Mouse (Mus musculus): ENCODE measurements at regions not wholly inside any gene's neighbourhood (a gene's known extent, or its start where the extent isn't known, plus 50 kb on each side); places are given as distances from the start of the nearest gene placed in this dataset.

DNA sequence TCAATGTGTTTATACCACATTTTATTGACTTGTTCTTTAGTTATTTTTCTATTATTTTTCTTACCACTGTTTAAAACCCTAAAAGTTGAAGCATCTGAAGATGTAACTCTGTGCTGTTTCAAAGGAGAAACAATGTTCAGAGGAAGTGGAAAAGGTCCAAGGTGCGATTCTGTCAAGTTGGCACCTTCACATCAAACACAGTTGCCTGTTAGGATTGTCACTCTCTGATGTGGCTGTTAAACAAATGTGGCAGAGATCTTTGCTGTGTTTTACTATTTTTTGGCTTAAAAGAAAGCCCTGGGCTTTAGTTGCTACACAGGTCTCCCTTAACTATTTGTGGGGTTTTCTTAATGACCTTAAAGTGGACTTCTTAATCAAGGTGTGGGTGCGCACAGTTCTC is 190.2 kb upstream of the Cxcr4 start:
- H3K9me3 ChIP-seq: no peaks in the 10 kb centered on the region
- WGBS: 84% methylated on average over 2 of the region's 2 CpGs
- DNase-seq (ENCODE audit: low spot score): no peak
- no peak overlapping the region for H3K27ac ChIP-seq
- H3K4me3 ChIP-seq: no peak overlapping the region
- H3K4me1 ChIP-seq: no peaks in the 10 kb centered on the region
- H3K27me3 ChIP-seq (ENCODE audit: insufficient read depth, poor library complexity, severe bottlenecking): no peaks in the 10 kb centered on the region
- H3K36me3 ChIP-seq: no peaks in the 10 kb centered on the region

DNA sequence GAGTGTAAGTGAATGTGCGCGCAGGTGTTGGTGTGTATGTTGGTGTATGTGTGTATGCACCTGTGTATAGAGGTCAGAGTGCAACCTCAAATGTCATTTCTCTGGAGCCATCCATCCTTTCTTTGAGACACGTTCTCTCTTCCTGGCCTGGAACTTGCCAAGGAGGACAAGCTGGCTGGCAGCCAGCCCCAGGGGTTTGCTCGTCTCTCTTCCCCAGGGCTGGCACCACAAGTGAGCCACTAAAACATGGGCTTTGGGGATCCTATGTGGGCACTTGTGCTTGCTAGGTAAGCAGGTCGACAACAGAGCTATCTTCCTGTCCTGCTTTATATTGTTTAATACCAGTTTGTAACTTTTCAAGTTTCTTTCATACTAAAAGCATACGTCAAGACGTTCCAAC is 189.8 kb upstream of the Cxcr4 start:
- WGBS: 77% methylated on average over 7 of the region's 7 CpGs
- DNase-seq (ENCODE audit: low spot score): no peak
- no peak overlapping the region for H3K4me3 ChIP-seq

DNA sequence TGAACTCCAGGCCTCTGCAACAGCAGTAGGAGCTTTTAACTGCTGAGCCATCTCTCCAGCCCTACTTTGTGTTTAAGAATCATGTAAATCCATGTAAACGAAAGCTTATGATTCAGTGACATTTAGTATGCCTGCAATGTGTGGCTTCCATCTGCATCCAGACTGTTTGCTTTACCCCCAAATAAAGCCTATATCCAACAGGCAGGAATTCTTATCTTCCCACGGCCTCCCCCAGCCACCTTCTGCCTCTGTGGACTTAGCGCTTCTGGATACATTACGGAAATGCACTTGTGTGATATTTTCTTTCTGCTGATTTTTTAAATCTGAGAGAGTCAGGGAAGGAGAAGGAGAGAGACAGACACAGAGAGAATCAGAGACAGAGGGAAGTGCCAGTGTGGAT is 189.2 kb upstream of the Cxcr4 start:
- Histone ChIP-seq H3K27me3 (ENCODE audit: insufficient read depth, poor library complexity, severe bottlenecking) (no peaks in the 10 kb centered on the region), H3K27ac (no peak overlapping the region), H3K4me3 (no peak overlapping the region), H3K4me1 (no peaks in the 10 kb centered on the region), H3K36me3 (no peaks in the 10 kb centered on the region), H3K9me3 (no peaks in the 10 kb centered on the region)
- WGBS: 83% methylated on average over 4 of the region's 4 CpGs
- no peak for DNase-seq (ENCODE audit: low spot score)

More for the DNA sequence above, 189.8 kb upstream of the Cxcr4 start:
- no peaks in the 10 kb centered on the region for H3K9me3 ChIP-seq
- no peaks in the 10 kb centered on the region for H3K36me3 ChIP-seq
- no peaks in the 10 kb centered on the region for H3K27me3 ChIP-seq (ENCODE audit: insufficient read depth, poor library complexity, severe bottlenecking)
- H3K4me1 ChIP-seq: no peaks in the 10 kb centered on the region
- no peak overlapping the region for H3K27ac ChIP-seq

DNA sequence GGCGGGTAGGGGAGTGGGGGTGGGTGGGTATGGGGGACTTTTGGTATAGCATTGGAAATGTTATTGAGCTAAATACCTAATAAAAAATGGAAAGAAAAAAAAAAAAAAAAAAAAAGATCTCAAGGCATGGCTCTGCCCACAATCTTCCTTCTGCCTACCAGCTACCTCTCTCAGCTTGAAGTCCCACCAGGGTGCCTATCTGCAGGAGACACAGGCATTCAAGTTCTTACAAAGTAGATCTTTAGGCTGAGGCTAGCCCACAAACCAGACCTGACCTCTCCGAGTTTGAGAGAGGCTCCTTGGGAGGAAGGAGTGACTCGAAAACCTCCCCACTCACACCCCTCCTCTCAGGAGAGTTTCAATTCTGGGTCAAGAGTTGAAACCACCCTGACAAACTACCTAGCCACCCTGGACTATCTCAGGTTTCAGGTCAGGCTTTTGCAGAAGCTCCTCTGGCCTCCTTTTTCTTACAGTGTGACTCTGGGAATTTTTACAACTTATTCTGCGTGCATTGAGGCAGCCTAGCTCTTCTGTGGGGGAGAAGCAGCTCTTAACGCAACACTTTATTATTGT is 187.6 kb upstream of the Cxcr4 start:
- WGBS: 86% methylated on average over 4 of the region's 5 CpGs

DNA sequence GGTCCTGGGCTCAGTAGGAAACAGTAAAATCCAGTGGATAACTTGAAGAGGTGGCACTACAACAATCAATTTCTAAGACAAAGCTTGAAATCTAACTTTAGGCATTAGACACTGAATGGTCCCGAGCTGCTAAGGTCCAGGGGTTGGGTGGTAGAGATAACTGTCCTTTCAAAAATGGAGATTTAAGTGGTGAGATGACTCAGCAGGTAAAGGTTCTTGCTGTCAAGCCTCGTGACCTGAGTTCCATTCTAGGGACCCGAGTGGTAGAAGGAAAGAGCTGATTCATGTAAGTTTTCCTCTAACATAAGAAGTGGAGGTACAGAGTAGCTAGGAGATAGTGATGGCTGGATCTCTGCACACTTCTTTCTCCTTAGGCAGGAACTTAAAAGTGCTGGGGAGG is 180.3 kb upstream of the Cxcr4 start:
- 70% methylated on average over 3 of the region's 3 CpGs for WGBS
- Histone ChIP-seq H3K27me3 (ENCODE audit: insufficient read depth, poor library complexity, severe bottlenecking) (no peaks in the 10 kb centered on the region), H3K36me3 (no peaks in the 10 kb centered on the region), H3K9me3 (no peaks in the 10 kb centered on the region), H3K4me1 (no peaks in the 10 kb centered on the region), H3K27ac (no peak overlapping the region), H3K4me3 (no peak overlapping the region)
- DNase-seq (ENCODE audit: low spot score): no peak

More for the DNA sequence above, 187.6 kb upstream of the Cxcr4 start:
- Histone ChIP-seq H3K9me3 (no peaks in the 10 kb centered on the region), H3K4me1 (no peaks in the 10 kb centered on the region), H3K27ac (no peak overlapping the region), H3K36me3 (no peaks in the 10 kb centered on the region), H3K27me3 (ENCODE audit: insufficient read depth, poor library complexity, severe bottlenecking) (no peaks in the 10 kb centered on the region), H3K4me3 (no peak overlapping the region)
- DNase-seq (ENCODE audit: low spot score): no peak

DNA sequence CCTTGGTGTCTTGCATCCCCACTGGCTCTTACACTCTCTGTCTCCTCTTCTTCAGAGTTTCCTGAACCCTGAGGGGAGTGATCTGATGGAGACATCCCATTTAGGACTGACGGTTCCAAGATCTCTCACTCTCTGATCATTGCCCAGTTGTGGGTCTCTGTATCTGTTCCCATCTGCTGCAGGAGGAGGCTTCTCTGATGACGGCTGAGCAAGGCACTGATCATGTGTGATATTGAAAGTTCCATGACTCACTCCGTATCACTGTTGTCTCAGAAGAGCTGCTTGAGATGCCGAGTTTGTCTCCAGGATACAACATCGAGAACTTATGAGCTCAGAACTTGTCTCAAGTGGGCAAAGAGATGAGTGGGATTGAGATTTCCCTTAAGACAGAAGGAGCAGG is 178.7 kb upstream of the Cxcr4 start:
- Histone ChIP-seq H3K4me3 (no peak overlapping the region), H3K27ac (no peak overlapping the region), H3K9me3 (no peaks in the 10 kb centered on the region), H3K4me1 (no peaks in the 10 kb centered on the region), H3K36me3 (no peaks in the 10 kb centered on the region), H3K27me3 (ENCODE audit: insufficient read depth, poor library complexity, severe bottlenecking) (no peaks in the 10 kb centered on the region)
- 78% methylated on average over 5 of the region's 5 CpGs for WGBS
- no peak for DNase-seq (ENCODE audit: low spot score)

DNA sequence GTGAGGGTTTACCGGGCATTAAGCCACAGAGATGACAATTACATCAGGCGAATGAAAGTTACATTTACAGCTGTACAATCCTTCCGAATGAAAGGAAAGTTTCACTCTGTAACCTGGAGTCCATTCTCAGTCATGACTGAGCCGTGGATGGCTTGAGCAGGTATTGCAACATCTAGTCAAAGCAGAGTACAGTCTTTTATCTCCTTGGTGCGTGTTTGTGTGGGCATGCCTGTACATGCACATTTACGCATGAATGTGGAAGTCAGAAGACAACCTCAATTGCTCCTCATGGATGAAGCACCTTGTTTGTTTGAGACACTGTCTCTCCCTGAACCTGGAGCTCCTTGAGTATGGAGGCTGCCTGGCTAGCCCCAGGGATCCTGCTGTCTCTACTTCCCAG is 175.9 kb upstream of the Cxcr4 start:
- Histone ChIP-seq H3K27me3 (ENCODE audit: insufficient read depth, poor library complexity, severe bottlenecking) (no peaks in the 10 kb centered on the region), H3K36me3 (no peaks in the 10 kb centered on the region), H3K4me1 (no peaks in the 10 kb centered on the region), H3K27ac (no peak overlapping the region), H3K4me3 (no peak overlapping the region), H3K9me3 (no peaks in the 10 kb centered on the region)
- WGBS: 89% methylated on average over 6 of the region's 6 CpGs
- no peak for DNase-seq (ENCODE audit: low spot score)

DNA sequence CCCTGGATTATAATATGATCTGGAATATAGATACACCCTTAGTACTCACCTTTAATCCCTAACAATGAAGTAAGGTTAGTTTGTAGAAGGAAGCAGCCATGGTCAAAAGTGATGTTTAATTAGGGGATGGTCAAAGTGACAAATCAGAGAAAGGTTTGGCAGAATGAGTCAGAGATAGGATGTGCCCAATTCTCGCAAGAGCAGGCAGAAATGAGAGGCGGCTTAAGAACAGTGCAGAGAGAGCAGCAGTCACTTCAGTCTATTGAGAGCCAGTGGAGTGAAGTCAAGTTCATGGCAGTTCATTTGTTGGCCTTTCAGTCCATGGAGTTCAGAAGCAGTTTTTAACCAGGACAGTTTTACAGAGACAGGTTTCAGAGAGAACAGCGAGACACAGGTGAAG is 175.3 kb upstream of the Cxcr4 start:
- H3K9me3 ChIP-seq: no peaks in the 10 kb centered on the region
- DNase-seq (ENCODE audit: low spot score): no peak
- 83% methylated on average over 3 of the region's 3 CpGs for WGBS
- H3K27me3 ChIP-seq (ENCODE audit: insufficient read depth, poor library complexity, severe bottlenecking): no peaks in the 10 kb centered on the region
- H3K27ac ChIP-seq: no peak overlapping the region
- H3K4me1 ChIP-seq: no peaks in the 10 kb centered on the region
- H3K36me3 ChIP-seq: no peaks in the 10 kb centered on the region
- H3K4me3 ChIP-seq: no peak overlapping the region

DNA sequence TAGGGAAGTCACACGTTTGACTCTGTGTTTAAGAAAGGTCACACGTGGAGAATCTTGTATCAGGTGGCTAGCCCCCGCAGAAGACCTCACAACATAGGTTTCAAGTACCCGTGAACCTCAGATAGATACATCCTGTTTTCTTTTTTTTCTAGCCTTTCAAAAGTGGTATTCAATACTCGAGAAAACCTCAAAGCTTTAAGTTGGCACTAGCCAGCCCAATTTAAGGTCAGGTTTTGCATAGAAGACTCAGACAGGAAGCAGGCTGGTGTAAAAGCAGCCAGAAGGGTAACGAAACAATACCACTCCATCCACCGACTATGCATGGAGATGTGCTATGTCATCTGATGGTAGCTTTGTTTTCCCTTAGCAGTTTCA is 174.8 kb upstream of the Cxcr4 start:
- 81% methylated on average over 7 of the region's 7 CpGs for WGBS
- Histone ChIP-seq H3K4me3 (no peak overlapping the region), H3K27me3 (ENCODE audit: insufficient read depth, poor library complexity, severe bottlenecking) (no peaks in the 10 kb centered on the region), H3K27ac (no peak overlapping the region), H3K4me1 (no peaks in the 10 kb centered on the region), H3K9me3 (no peaks in the 10 kb centered on the region), H3K36me3 (no peaks in the 10 kb centered on the region)
- DNase-seq (ENCODE audit: low spot score): no peak

DNA sequence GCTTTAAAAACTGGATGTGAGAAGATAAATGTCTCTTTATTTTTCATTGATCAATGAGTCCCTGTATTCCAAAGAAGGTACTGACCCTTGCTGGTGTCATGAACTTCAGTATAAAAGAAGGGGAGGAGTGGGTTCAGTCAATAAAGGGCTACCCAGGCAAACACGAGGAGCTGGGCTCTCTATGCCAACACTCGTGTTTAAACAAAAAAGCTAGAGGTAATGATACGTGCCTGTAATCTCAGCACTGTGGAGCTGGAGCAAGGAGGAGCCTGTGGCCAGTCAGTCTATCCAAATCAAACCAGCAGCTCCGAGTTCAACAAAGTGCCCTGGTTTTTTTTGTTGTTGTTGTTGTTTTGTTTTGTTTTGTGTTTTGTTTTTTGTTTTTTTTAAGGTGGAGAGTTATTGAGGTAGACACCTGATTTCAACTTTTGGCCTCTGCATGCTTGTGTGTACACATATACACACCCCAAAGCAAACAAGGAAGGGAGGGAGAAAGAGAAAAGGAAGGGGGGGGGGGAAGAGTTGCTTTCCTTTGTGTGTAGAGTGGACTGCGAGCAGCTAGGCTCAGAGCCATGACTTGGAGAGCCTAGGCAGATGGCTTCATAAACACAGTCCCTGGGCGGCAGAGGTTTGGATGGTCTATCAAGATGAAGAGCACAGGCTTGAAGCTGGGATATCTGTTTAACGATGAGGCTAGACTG is 174.2 kb upstream of the Cxcr4 start:
- 77% methylated on average over 7 of the region's 7 CpGs for WGBS

DNA sequence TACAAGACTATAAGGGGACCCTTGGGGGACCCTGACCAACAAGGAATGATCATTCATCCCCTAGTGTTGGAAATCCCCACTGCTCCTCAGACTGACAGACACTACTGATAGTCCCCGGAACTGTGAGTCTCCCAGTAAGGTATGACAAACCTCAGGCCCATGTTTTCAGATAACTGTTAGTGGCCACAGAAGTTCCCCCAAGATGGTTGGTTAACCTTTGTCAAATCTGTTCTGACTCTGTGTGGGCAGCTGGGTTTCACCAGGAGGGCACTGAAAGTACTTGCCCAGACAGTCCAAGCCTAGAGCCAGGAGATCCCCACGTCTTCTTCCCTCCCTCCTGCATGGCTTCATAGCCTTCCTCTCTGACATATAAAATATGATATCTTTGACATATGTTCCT is 173.5 kb upstream of the Cxcr4 start:
- Histone ChIP-seq H3K27ac (no peak overlapping the region), H3K4me3 (no peak overlapping the region), H3K9me3 (no peaks in the 10 kb centered on the region), H3K27me3 (ENCODE audit: insufficient read depth, poor library complexity, severe bottlenecking) (no peaks in the 10 kb centered on the region), H3K4me1 (no peaks in the 10 kb centered on the region), H3K36me3 (no peaks in the 10 kb centered on the region)
- WGBS: 64% methylated on average over 2 of the region's 2 CpGs
- DNase-seq (ENCODE audit: low spot score): no peak

More for the DNA sequence above, 174.2 kb upstream of the Cxcr4 start:
- no peaks in the 10 kb centered on the region for H3K27me3 ChIP-seq (ENCODE audit: insufficient read depth, poor library complexity, severe bottlenecking)
- no peak overlapping the region for H3K27ac ChIP-seq
- H3K9me3 ChIP-seq: no peaks in the 10 kb centered on the region
- H3K36me3 ChIP-seq: no peaks in the 10 kb centered on the region
- no peak overlapping the region for H3K4me3 ChIP-seq
- no peak for DNase-seq (ENCODE audit: low spot score)
- H3K4me1 ChIP-seq: no peaks in the 10 kb centered on the region

DNA sequence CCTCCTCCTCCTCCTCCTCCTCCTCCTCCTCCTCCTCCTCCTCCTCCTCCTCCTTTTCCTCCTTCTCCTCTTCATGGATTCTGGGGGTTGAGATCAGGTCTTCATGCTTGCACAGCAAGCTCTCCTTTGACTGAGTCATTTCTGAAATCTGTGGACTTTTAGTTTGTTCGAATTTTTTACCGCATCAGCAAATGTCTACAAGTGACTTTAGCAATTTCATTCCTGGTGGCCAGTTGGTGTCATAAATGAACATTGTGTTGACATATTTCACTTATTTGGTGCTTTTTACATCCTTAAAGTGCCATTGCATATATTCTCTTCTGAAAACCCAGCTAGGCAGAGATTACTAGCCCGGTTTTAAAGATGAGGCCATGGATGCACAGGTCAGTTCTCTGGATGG is 173.0 kb upstream of the Cxcr4 start:
- Histone ChIP-seq H3K27ac (no peak overlapping the region), H3K9me3 (no peaks in the 10 kb centered on the region), H3K27me3 (ENCODE audit: insufficient read depth, poor library complexity, severe bottlenecking) (no peaks in the 10 kb centered on the region), H3K36me3 (no peaks in the 10 kb centered on the region), H3K4me3 (no peak overlapping the region), H3K4me1 (no peaks in the 10 kb centered on the region)
- WGBS: 92% methylated on average over 3 of the region's 3 CpGs
- DNase-seq (ENCODE audit: low spot score): no peak

DNA sequence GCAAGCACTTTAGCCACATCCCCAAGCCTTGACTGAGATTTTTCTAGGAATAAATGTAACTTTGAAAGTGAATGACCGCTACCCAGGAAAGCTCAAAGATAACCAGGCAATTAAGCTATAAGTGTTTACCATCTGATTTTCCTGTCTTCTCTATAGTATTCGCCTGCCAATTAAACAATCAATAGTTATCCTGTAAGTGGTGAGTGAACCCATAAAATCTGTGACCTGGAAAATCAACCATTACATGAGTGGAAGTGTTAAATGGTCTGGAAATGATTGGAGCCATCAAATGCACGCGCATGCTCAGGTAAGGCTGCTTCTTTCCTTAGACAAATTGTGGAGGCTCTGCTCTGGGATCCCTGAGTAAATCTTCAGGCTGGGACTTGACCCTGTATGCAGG is 170.8 kb upstream of the Cxcr4 start:
- no peak for DNase-seq (ENCODE audit: low spot score)
- Histone ChIP-seq H3K4me3 (no peak overlapping the region), H3K27ac (no peak overlapping the region), H3K9me3 (no peaks in the 10 kb centered on the region), H3K36me3 (no peaks in the 10 kb centered on the region), H3K4me1 (no peaks in the 10 kb centered on the region), H3K27me3 (ENCODE audit: insufficient read depth, poor library complexity, severe bottlenecking) (no peaks in the 10 kb centered on the region)
- 78% methylated on average over 4 of the region's 4 CpGs for WGBS

DNA sequence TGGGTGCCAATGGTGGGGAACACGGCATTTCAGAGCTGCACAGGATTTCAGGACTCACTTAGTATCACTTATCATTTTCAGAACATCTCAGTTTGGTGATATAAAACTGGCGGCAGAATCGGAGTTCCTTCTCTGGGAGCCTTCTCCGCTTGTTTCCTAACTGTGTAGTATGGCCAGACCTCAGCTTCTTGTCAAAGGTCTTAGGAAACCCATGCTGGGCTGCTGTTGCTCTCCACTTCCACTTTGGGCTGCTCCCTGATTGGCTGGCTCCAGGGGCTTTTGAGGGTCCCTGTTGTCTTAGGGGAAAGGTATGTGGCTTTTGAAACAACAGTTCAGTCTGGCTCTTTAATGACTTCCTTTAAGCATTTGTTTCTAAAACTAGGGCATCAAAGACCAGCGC is 170.0 kb upstream of the Cxcr4 start:
- WGBS: 56% methylated on average over 5 of the region's 5 CpGs

More for the DNA sequence above, 170.0 kb upstream of the Cxcr4 start:
- DNase-seq (ENCODE audit: low spot score): no peak
- Histone ChIP-seq H3K27ac (no peak overlapping the region), H3K27me3 (ENCODE audit: insufficient read depth, poor library complexity, severe bottlenecking) (no peaks in the 10 kb centered on the region), H3K36me3 (no peaks in the 10 kb centered on the region), H3K4me1 (no peaks in the 10 kb centered on the region), H3K4me3 (no peak overlapping the region), H3K9me3 (no peaks in the 10 kb centered on the region)

Measured in heart, embryonic 10.5 days (tissue).